Mouse (Mus musculus) kidney, adult 8-10 months (tissue): ENCODE results near the gene Tec.

ENCODE experiments used
- DNase-seq, 2 experiments: peaks; one replicate each; pipeline ENCODE4 v3.0.0; 2022

Tec gene

GRCm38 (mm10) chr5:72852301-72852995 lies 15.8 kb downstream of the Tec start:
- DNase-seq: no peak

- no peak for DNase-seq
Observed at GRCm38 (mm10) chr5:72851674-72852098, 16.6 kb downstream of the Tec start.

- no peak for DNase-seq
Observed at GRCm38 (mm10) chr5:72850926-72851673, 17.2 kb downstream of the Tec start.

- no peak for DNase-seq
Observed at GRCm38 (mm10) chr5:72848889-72849435, 19.3 kb downstream of the Tec start.

- DNase-seq: no peak
Observed at GRCm38 (mm10) chr5:72846712-72847111, 21.6 kb downstream of the Tec start.

GRCm38 (mm10) chr5:72845928-72846630 lies 22.2 kb downstream of the Tec start:
- DNase-seq: no peak

- DNase-seq: no peak
Observed at GRCm38 (mm10) chr5:72844776-72845495, 23.3 kb downstream of the Tec start.

GRCm38 (mm10) chr5:72844294-72844693 lies 24.0 kb downstream of the Tec start:
- no peak for DNase-seq

GRCm38 (mm10) chr5:72839655-72840054 lies 28.6 kb downstream of the Tec start:
- DNase-seq: no peak

- DNase-seq: no peak
Observed at GRCm38 (mm10) chr5:72838976-72839375, 29.3 kb downstream of the Tec start.

- DNase-seq: no peak
Observed at GRCm38 (mm10) chr5:72835656-72836055, 32.6 kb downstream of the Tec start.

GRCm38 (mm10) chr5:72832904-72833765 lies 35.1 kb downstream of the Tec start:
- no peak for DNase-seq

- DNase-seq: no peak
Observed at GRCm38 (mm10) chr5:72832191-72832590, 36.1 kb downstream of the Tec start.

GRCm38 (mm10) chr5:72830988-72831610 lies 37.2 kb downstream of the Tec start:
- no peak for DNase-seq

GRCm38 (mm10) chr5:72829506-72830067 lies 38.7 kb downstream of the Tec start:
- DNase-seq: no peak

GRCm38 (mm10) chr5:72828401-72828800 lies 39.9 kb downstream of the Tec start:
- DNase-seq: no peak

GRCm38 (mm10) chr5:72827435-72827834 lies 40.8 kb downstream of the Tec start:
- DNase-seq: no peak

GRCm38 (mm10) chr5:72826445-72826844 lies 41.8 kb downstream of the Tec start:
- no peak for DNase-seq

GRCm38 (mm10) chr5:72820651-72821050 lies 47.6 kb downstream of the Tec start:
- no peak for DNase-seq

- DNase-seq: no peak
Observed at GRCm38 (mm10) chr5:72820036-72820640, 48.1 kb downstream of the Tec start.
